In the genomic region with DNA sequence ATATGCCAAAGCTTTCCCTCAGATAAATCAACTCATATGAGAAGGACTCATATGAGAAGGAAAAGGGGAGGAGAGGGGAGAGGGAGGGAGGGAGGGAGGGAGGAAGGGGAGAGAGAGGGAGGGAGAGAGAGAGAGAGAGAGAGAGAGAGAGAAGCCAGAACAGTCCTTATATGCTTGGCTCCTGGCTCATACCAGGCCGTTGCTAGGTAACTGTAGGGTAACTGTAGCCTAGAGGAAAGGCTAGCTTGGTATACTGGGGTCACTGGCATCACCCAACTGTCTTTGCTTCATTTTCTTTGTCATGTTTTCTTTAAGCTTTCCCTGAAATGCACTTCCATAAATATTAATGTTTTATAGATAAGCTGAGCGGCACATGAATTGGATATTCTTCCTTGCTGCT, we compare ENCODE assay signal across 18 mouse cellular contexts.
"Had no signal": no experiment of that assay in that cellular context is flagged by ENCODE, and none has a peak within 500 bp of the region (broad histone marks: within the 10 kb centered on the region; RNA-seq: fewer than 3 reads in every experiment).

No protein-coding gene starts in this region.

- H3K4me1 ChIP-seq: limb, embryonic 10.5 days; limb, embryonic 13.5 days; liver, embryonic 12.5 days; liver, embryonic 15.5 days; lung, embryonic 15.5 days; megakaryocyte, embryonic 14.5 days; midbrain, embryonic 12.5 days had no signal

- H3K27ac ChIP-seq: kidney, embryonic 15.5 days; limb, embryonic 10.5 days; limb, embryonic 13.5 days; liver, embryonic 12.5 days; liver, embryonic 15.5 days; lung, embryonic 15.5 days; midbrain, embryonic 12.5 days had no signal

- H3K4me2 ChIP-seq: kidney, embryonic 15.5 days; limb, embryonic 13.5 days; liver, embryonic 12.5 days; liver, embryonic 15.5 days; lung, embryonic 15.5 days; midbrain, embryonic 12.5 days had no signal

- H3K27me3 ChIP-seq: kidney, embryonic 15.5 days; limb, embryonic 13.5 days; liver, embryonic 12.5 days; liver, embryonic 15.5 days; lung, embryonic 15.5 days; megakaryocyte, embryonic 14.5 days; midbrain, embryonic 12.5 days had no signal

- H3K9ac ChIP-seq: kidney, embryonic 15.5 days; limb, embryonic 13.5 days; liver, embryonic 12.5 days; liver, embryonic 15.5 days; lung, embryonic 15.5 days; midbrain, embryonic 12.5 days had no signal

- H3K4me3 ChIP-seq: kidney, embryonic 15.5 days; limb, embryonic 10.5 days; limb, embryonic 13.5 days; liver, embryonic 12.5 days; liver, embryonic 15.5 days; lung, embryonic 15.5 days; megakaryocyte, embryonic 14.5 days; midbrain, embryonic 12.5 days had no signal

- ATAC-seq: intestine, postnatal 0 days; liver, embryonic 12.5 days had no signal

- H3K36me3 ChIP-seq: kidney, embryonic 15.5 days; limb, embryonic 10.5 days; limb, embryonic 13.5 days; liver, embryonic 12.5 days; liver, embryonic 15.5 days; lung, embryonic 15.5 days; midbrain, embryonic 12.5 days had no signal

- DNase-seq: kidney, adult 8-10 months; kidney, postnatal 10 days; kidney, postnatal 36 days; liver; lung, adult 18-20 months; lung, postnatal 10 days; lung, postnatal 36 days; thymus, adult 18-20 months; thymus, postnatal 36 days had no signal

- H3K9me3 ChIP-seq: kidney, embryonic 15.5 days; limb, embryonic 10.5 days; limb, embryonic 13.5 days; liver, embryonic 12.5 days; liver, embryonic 15.5 days; lung, embryonic 15.5 days; midbrain, embryonic 12.5 days had no signal
